In the genomic region with DNA sequence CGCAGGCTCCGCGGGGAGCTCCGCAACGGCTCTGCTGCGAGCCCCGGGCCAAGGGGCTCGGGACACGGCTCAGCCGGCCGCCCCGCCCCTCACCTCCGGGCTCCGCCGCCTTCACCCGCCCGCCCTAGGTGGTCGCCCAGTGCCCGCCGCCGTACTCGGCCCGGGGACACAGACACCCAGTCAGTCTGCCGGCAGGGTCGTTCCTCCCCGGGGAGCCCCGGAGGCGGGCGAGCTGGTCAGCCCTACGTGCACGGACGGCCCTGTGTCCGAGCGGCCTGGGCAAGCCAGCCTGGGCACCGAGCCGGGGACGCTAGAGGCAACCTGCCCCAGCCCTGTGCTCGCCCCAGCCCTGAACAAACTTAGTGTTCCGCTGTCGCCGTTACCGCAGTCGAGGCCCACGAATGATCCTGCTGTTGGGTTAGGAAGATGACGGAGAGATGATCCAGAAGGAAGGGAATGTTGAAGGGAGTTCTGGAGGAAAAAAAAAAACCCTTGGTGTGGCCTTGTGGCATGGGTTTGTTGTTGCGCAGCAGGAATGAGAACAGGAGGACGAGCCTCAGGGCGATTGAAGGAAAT, we compare ENCODE assay signal across 8 mouse cellular contexts. TPM values are rescaled to one million over a fixed set of nuclear protein-coding genes. Genes with fewer than 3 reads are reported as not detected.
DNase-seq lines count a peak whose midpoint lies in the region; ATAC-seq and TF ChIP-seq lines count a peak whose summit lies in the region.

No protein-coding gene starts in this region.

- 2% methylated on average over 46 of the region's 48 CpGs for WGBS in spleen, adult 2 months
- under 1% methylated on average over 42 of the region's 48 CpGs for WGBS in forebrain, embryonic 14.5 days
- WGBS in intestine, postnatal 0 days, result 1% methylated on average over 48 of the region's 48 CpGs
- under 1% methylated on average over 48 of the region's 48 CpGs for WGBS in midbrain, embryonic 10.5 days

- no peaks in the 10 kb centered on the region for H3K9me3 ChIP-seq in forebrain, embryonic 14.5 days (replicated peaks; ENCODE audit: control insufficient read depth, low read length)
- H3K9me3 ChIP-seq in intestine, postnatal 0 days (ENCODE audit: control insufficient read depth), result no peaks in the 10 kb centered on the region
- no peaks in the 10 kb centered on the region for H3K9me3 ChIP-seq in midbrain, embryonic 10.5 days (replicated peaks)

- peak overlapping the region; percentile 75 for H3K4me2 ChIP-seq in forebrain, embryonic 14.5 days (ENCODE audit: low read length)
- peak overlapping the region; percentile 78 for H3K4me2 ChIP-seq in intestine, postnatal 0 days (replicated peaks; ENCODE audit: low read depth)

- peak overlapping the region; percentile 80 for H3K9ac ChIP-seq in forebrain, embryonic 14.5 days (ENCODE audit: low read length)
- peak overlapping the region; percentile 96 for H3K9ac ChIP-seq in intestine, postnatal 0 days (ENCODE audit: low read depth, low read length)

- H3K27ac ChIP-seq in spleen, adult 2 months (ENCODE audit: insufficient read depth, low read length), result peak overlapping the region; percentile 44; the same call in 1 of the 2 replicates
- H3K27ac ChIP-seq in forebrain, embryonic 14.5 days (ENCODE audit: low read depth, low read length), result peak overlapping the region; percentile 63
- peak overlapping the region; percentile 88 for H3K27ac ChIP-seq in intestine, postnatal 0 days (ENCODE audit: low read depth, low read length)
- H3K27ac ChIP-seq in midbrain, embryonic 10.5 days (replicated peaks), result peak overlapping the region; percentile 90

- TF ChIP-seq CTCF in spleen, adult 2 months (IDR thresholded peaks at IDR 0.05; ENCODE audit: extremely low read depth, insufficient read depth, insufficient read length, insufficient replicate concordance), result no peak
- TF ChIP-seq CTCF in intestine, postnatal 0 days (IDR thresholded peaks at IDR 0.05; ENCODE audit: low read depth), result no peak

- peaks cover 4% of the 10 kb centered on the region; the same call in 1 of the 2 replicates for H3K36me3 ChIP-seq in spleen, adult 2 months (ENCODE audit: control insufficient read depth, insufficient read depth, low read length)
- H3K36me3 ChIP-seq in forebrain, embryonic 14.5 days (ENCODE audit: control insufficient read depth, insufficient read depth, low read length), result peaks cover 13% of the 10 kb centered on the region
- peaks cover 5% of the 10 kb centered on the region; the same call in 1 of the 2 replicates for H3K36me3 ChIP-seq in intestine, postnatal 0 days (ENCODE audit: control insufficient read depth, insufficient read depth)
- peaks cover 26% of the 10 kb centered on the region for H3K36me3 ChIP-seq in midbrain, embryonic 10.5 days

- H3K27me3 ChIP-seq in spleen, adult 2 months (ENCODE audit: control insufficient read depth, insufficient read depth, low read length), result no peaks in the 10 kb centered on the region
- no peaks in the 10 kb centered on the region for H3K27me3 ChIP-seq in forebrain, embryonic 14.5 days (replicated peaks; ENCODE audit: control insufficient read depth, insufficient read depth, low read length)
- no peaks in the 10 kb centered on the region for H3K27me3 ChIP-seq in intestine, postnatal 0 days (replicated peaks; ENCODE audit: control insufficient read depth, insufficient read depth, low read length)
- no peaks in the 10 kb centered on the region for H3K27me3 ChIP-seq in midbrain, embryonic 10.5 days (ENCODE audit: low read depth, poor library complexity, severe bottlenecking)

- H3K4me1 ChIP-seq in spleen, adult 2 months (ENCODE audit: control insufficient read depth, insufficient read depth, insufficient read length), result peaks cover 5% of the 10 kb centered on the region; the same call in 1 of the 2 replicates
- H3K4me1 ChIP-seq in forebrain, embryonic 14.5 days (ENCODE audit: control insufficient read depth, insufficient read depth, low read length), result peaks cover 15% of the 10 kb centered on the region
- H3K4me1 ChIP-seq in intestine, postnatal 0 days (replicated peaks; ENCODE audit: control insufficient read depth, insufficient read depth, low read length), result peaks cover 6% of the 10 kb centered on the region
- H3K4me1 ChIP-seq in midbrain, embryonic 10.5 days, result peaks cover 18% of the 10 kb centered on the region

- ATAC-seq in forebrain, embryonic 14.5 days, result no peak; the same call in 1 of the 2 replicates
- peak; percentile 58 for ATAC-seq in intestine, postnatal 0 days
- no peak for ATAC-seq in granulocyte monocyte progenitor cell, adult 5-6 weeks (replicated peaks; ENCODE audit: poor library complexity, severe bottlenecking)

- DNase-seq in embryo, embryonic 10.5 days (ENCODE audit: low spot score), result peak; percentile 40
- DNase-seq in embryo, embryonic 9.5 days (ENCODE audit: extremely low spot score), result no peak
- DNase-seq in spleen, adult 2 months (ENCODE audit: low read depth in 1 of 2, low spot score in 2 of 2), result no peak
- DNase-seq in spleen, postnatal 10 days (ENCODE audit: low spot score in 2 of 2), result no peak
- no peak for DNase-seq in forebrain, embryonic 14.5 days (ENCODE audit: low spot score)
- DNase-seq in midbrain, embryonic 10.5 days (ENCODE audit: low spot score), result no peak

- peak overlapping the region; percentile 68 for H3K4me3 ChIP-seq in spleen, adult 2 months (ENCODE audit: extremely low read depth, insufficient read depth, insufficient read length)
- H3K4me3 ChIP-seq in forebrain, embryonic 14.5 days (ENCODE audit: low read depth, low read length), result peak overlapping the region; percentile 79
- peak overlapping the region; percentile 82 for H3K4me3 ChIP-seq in intestine, postnatal 0 days (ENCODE audit: low read depth, low read length)
- H3K4me3 ChIP-seq in midbrain, embryonic 10.5 days, result peak overlapping the region; percentile 97

- no peak for TF ChIP-seq POLR2A in spleen, adult 2 months (IDR thresholded peaks at IDR 0.05; ENCODE audit: low read depth, low read length)

RNA-seq across cellular contexts. Expression of gene Golgb1, which starts 0.4 kb away (rescaled TPM):
- 21.8 and 31.8 TPM in 2 replicates for polyA plus RNA-seq in spleen, adult 2 months (2012; rRNA removed)
- polyA plus RNA-seq in forebrain, embryonic 14.5 days (2014; fragmentation: Nextera tagmentation; extraction: Ambion mirVana), result 69.9 and 75.8 TPM in 2 replicates
- polyA plus RNA-seq in intestine, postnatal 0 days (2015; fragmentation: Nextera tagmentation; extraction: Ambion mirVana), result 73.7 and 82.0 TPM in 2 replicates
- 76.7 and 78.3 TPM in 2 replicates for polyA plus RNA-seq in midbrain, embryonic 10.5 days (2016; fragmentation: Nextera tagmentation; extraction: Ambion mirVana)
- total RNA-seq in granulocyte monocyte progenitor cell, adult 5-6 weeks (2014; fragmentation: Nextera tagmentation), result 31.5 and 39.4 TPM in 2 replicates
- 32.4 and 59.6 TPM in 2 replicates for total RNA-seq in granulocyte monocyte progenitor cell, adult 5-6 weeks (2017)

RNA-seq across cellular contexts. Expression of gene Eaf2, which starts 0.6 kb away (rescaled TPM):
- polyA plus RNA-seq in spleen, adult 2 months (2012; rRNA removed), result 1.9 and 2.1 TPM in 2 replicates
- 0.57 and 0.61 TPM in 2 replicates for polyA plus RNA-seq in forebrain, embryonic 14.5 days (2014; fragmentation: Nextera tagmentation; extraction: Ambion mirVana)
- polyA plus RNA-seq in intestine, postnatal 0 days (2015; fragmentation: Nextera tagmentation; extraction: Ambion mirVana), result 1.0 and 1.1 TPM in 2 replicates
- 1.2 and 1.7 TPM in 2 replicates for polyA plus RNA-seq in midbrain, embryonic 10.5 days (2016; fragmentation: Nextera tagmentation; extraction: Ambion mirVana)
- total RNA-seq in granulocyte monocyte progenitor cell, adult 5-6 weeks (2014; fragmentation: Nextera tagmentation), result 2.8 TPM in 1 of 2 replicates, not detected in the other
- total RNA-seq in granulocyte monocyte progenitor cell, adult 5-6 weeks (2017), result not detected in 2 replicates

RNA-seq across cellular contexts. Expression of gene Iqcb1, which starts 47.2 kb away (rescaled TPM):
- polyA plus RNA-seq in spleen, adult 2 months (2012; rRNA removed), result 1.1 and 1.3 TPM in 2 replicates
- 53.4 and 54.7 TPM in 2 replicates for polyA plus RNA-seq in forebrain, embryonic 14.5 days (2014; fragmentation: Nextera tagmentation; extraction: Ambion mirVana)
- 7.6 and 7.8 TPM in 2 replicates for polyA plus RNA-seq in intestine, postnatal 0 days (2015; fragmentation: Nextera tagmentation; extraction: Ambion mirVana)
- 68.4 and 69.4 TPM in 2 replicates for polyA plus RNA-seq in midbrain, embryonic 10.5 days (2016; fragmentation: Nextera tagmentation; extraction: Ambion mirVana)
- 4.7 and 13.6 TPM in 2 replicates for total RNA-seq in granulocyte monocyte progenitor cell, adult 5-6 weeks (2014; fragmentation: Nextera tagmentation)
- 10.8 and 11.2 TPM in 2 replicates for total RNA-seq in granulocyte monocyte progenitor cell, adult 5-6 weeks (2017)

RNA-seq across cellular contexts. Expression of gene Hcls1, which starts 59.4 kb away (rescaled TPM):
- 114 and 126 TPM in 2 replicates for polyA plus RNA-seq in spleen, adult 2 months (2012; rRNA removed)
- 1.2 and 1.4 TPM in 2 replicates for polyA plus RNA-seq in forebrain, embryonic 14.5 days (2014; fragmentation: Nextera tagmentation; extraction: Ambion mirVana)
- polyA plus RNA-seq in intestine, postnatal 0 days (2015; fragmentation: Nextera tagmentation; extraction: Ambion mirVana), result 16.1 and 18.7 TPM in 2 replicates
- polyA plus RNA-seq in midbrain, embryonic 10.5 days (2016; fragmentation: Nextera tagmentation; extraction: Ambion mirVana), result 2.5 and 2.7 TPM in 2 replicates
- total RNA-seq in granulocyte monocyte progenitor cell, adult 5-6 weeks (2014; fragmentation: Nextera tagmentation), result 61.8 and 73.6 TPM in 2 replicates
- 110 and 125 TPM in 2 replicates for total RNA-seq in granulocyte monocyte progenitor cell, adult 5-6 weeks (2017)
